Mouse (Mus musculus): Measurements from ENCODE around the gene Shroom3. TPM values are rescaled to one million over a fixed set of nuclear protein-coding genes. Genes with fewer than 3 reads are reported as not detected.

Shroom3 gene
- polyA plus RNA-seq, 1 experiment from 2014 or later: 2.9 TPM

DNA sequence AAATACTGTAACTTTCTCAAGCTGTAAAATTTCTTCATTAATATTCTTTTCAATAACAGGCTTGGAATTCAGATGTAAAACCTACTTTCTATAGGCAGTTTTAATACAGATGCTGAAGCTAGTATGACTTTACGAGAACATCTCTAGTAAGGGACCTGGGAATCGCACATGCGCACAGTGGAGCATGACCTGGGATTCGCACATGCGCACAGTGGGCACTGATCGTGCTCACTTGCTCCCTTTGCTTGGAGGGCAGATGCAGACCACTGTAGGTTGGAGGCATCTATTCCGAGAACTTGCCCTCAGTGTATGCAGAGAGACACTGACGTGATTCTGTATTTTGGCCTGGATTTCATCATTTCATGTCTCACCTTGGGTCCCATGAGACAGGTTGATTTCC lies 212.6 kb downstream of the Shroom3 start:
- Histone ChIP-seq H3K4me2 (replicated peaks) (no peak overlapping the region), H3K27ac (replicated peaks) (no peak overlapping the region), H3K9me3 (no peaks in the 10 kb centered on the region), H3K4me1 (peaks cover 24% of the 10 kb centered on the region), H3K9ac (replicated peaks) (no peak overlapping the region), H3K27me3 (no peaks in the 10 kb centered on the region), H3K4me3 (no peak overlapping the region), H3K36me3 (no peaks in the 10 kb centered on the region)
- 93% methylated on average over 8 of the region's 8 CpGs for WGBS
- ATAC-seq (replicated peaks): no peak

DNA sequence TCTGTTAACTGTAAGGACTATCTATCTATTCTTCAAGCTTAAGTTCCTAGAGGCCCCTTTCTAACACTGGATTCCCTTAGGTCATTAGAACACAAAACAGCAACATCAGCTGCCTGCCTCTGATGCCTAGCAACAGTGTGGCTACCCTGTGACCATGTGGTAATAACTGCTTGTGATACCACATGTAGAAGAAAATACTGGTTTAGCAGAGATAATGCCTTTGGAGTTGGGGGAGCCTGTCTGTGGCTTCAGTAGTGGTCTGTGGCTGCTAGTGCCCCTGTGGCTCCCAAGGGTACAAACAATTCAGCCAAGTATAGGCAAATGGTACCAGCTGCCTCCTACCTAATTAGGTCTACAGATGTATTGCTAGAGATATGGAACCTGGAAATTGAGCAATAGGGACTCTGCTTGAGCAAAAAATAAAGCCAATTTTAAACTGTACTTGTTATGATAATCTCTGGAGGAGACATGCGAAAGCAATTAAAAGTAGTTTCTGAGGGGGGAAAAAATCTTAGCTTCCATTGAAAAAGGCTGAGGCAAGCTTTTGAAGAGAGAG lies 213.6 kb downstream of the Shroom3 start:
- Histone ChIP-seq H3K4me2 (replicated peaks) (no peak overlapping the region), H3K27me3 (no peaks in the 10 kb centered on the region), H3K4me3 (no peak overlapping the region), H3K27ac (replicated peaks) (no peak overlapping the region), H3K36me3 (no peaks in the 10 kb centered on the region), H3K9ac (replicated peaks) (no peak overlapping the region), H3K9me3 (no peaks in the 10 kb centered on the region), H3K4me1 (peaks cover 24% of the 10 kb centered on the region)
- WGBS: 45% methylated on average over 1 of the region's 1 CpGs
- ATAC-seq (replicated peaks): no peak

GRCm38 (mm10) chr5:92897766-92898745 lies 214.8 kb downstream of the Shroom3 start:
- WGBS: under 1% methylated on average over 96 of the region's 96 CpGs
- peak overlapping the region; percentile 93 for H3K4me2 ChIP-seq (replicated peaks)
- peak overlapping the region; percentile 71 for H3K4me3 ChIP-seq
- H3K27ac ChIP-seq (replicated peaks): peak overlapping the region; percentile 60
- H3K4me1 ChIP-seq: peaks cover 24% of the 10 kb centered on the region
- peak overlapping the region; percentile 63 for H3K9ac ChIP-seq (replicated peaks)
- H3K27me3 ChIP-seq: no peaks in the 10 kb centered on the region
- H3K36me3 ChIP-seq: no peaks in the 10 kb centered on the region
- H3K9me3 ChIP-seq: no peaks in the 10 kb centered on the region
- peak; percentile 96 for ATAC-seq (replicated peaks)

- Histone ChIP-seq H3K4me1 (peaks cover 29% of the 10 kb centered on the region), H3K4me2 (replicated peaks) (no peak overlapping the region), H3K9me3 (no peaks in the 10 kb centered on the region), H3K27me3 (no peaks in the 10 kb centered on the region), H3K36me3 (no peaks in the 10 kb centered on the region), H3K27ac (replicated peaks) (no peak overlapping the region), H3K9ac (replicated peaks) (no peak overlapping the region), H3K4me3 (no peak overlapping the region)
- WGBS: 70% methylated on average over 5 of the region's 5 CpGs
- ATAC-seq (replicated peaks): no peak
Observed at GRCm38 (mm10) chr5:92900470-92900869, 217.2 kb downstream of the Shroom3 start.

- ATAC-seq (replicated peaks): no peak
- H3K9ac ChIP-seq (replicated peaks): no peak overlapping the region
- H3K4me1 ChIP-seq: peaks cover 35% of the 10 kb centered on the region
- no peaks in the 10 kb centered on the region for H3K36me3 ChIP-seq
- WGBS: 84% methylated on average over 7 of the region's 7 CpGs
- H3K27ac ChIP-seq (replicated peaks): no peak overlapping the region
- H3K4me2 ChIP-seq (replicated peaks): no peak overlapping the region
- no peaks in the 10 kb centered on the region for H3K9me3 ChIP-seq
- no peak overlapping the region for H3K4me3 ChIP-seq
- no peaks in the 10 kb centered on the region for H3K27me3 ChIP-seq
Observed at GRCm38 (mm10) chr5:92901870-92902269, 218.6 kb downstream of the Shroom3 start.

DNA sequence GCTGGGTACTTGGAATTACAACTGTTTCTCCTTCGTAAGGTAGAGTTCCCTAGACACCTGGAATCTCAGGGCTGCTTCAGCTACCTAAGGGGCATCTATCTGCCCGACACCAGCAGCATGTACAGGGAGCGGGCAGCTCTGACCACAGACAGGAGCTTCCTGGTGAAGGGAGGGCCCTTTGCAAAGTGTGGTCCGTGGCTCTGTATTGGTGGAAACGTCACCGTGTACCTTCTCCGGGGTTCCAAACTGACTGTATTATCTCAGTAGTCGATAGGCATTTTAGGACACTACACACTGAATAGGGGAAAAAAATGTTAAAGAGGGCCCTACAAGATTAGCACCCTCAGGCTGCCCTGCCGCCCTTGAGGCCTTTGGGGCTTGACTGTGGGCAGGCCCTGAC lies 221.9 kb downstream of the Shroom3 start:
- Histone ChIP-seq H3K9ac (replicated peaks) (peak overlapping the region; percentile 19; the same call in 1 of the 2 replicates), H3K27me3 (no peaks in the 10 kb centered on the region), H3K36me3 (no peaks in the 10 kb centered on the region), H3K4me3 (no peak overlapping the region), H3K4me2 (replicated peaks) (0 out of 2 replicates have a peak overlapping the region, but pooled peaks have one; percentile 1), H3K27ac (replicated peaks) (peak overlapping the region; percentile 76), H3K9me3 (peaks cover 4% of the 10 kb centered on the region; the same call in 1 of the 2 replicates), H3K4me1 (peaks cover 17% of the 10 kb centered on the region)
- WGBS: 25% methylated on average over 9 of the region's 9 CpGs
- peak; percentile 51 for ATAC-seq (replicated peaks)

- H3K9ac ChIP-seq (replicated peaks): peak overlapping the region; percentile 19; the same call in 1 of the 2 replicates
Observed at GRCm38 (mm10) chr5:92905594-92906008, 222.4 kb downstream of the Shroom3 start.

GRCm38 (mm10) chr5:92908227-92908626 lies 225.0 kb downstream of the Shroom3 start:
- no peak for ATAC-seq (replicated peaks)
- H3K4me2 ChIP-seq (replicated peaks): no peak overlapping the region
- H3K36me3 ChIP-seq: no peaks in the 10 kb centered on the region

More at GRCm38 (mm10) chr5:92905594-92906008, 222.4 kb downstream of the Shroom3 start:
- Histone ChIP-seq H3K9me3 (peaks cover 4% of the 10 kb centered on the region; the same call in 1 of the 2 replicates), H3K4me1 (peaks cover 17% of the 10 kb centered on the region), H3K36me3 (no peaks in the 10 kb centered on the region), H3K4me3 (no peak overlapping the region), H3K27me3 (no peaks in the 10 kb centered on the region), H3K27ac (replicated peaks) (peak overlapping the region; percentile 76), H3K4me2 (replicated peaks) (0 out of 2 replicates have a peak overlapping the region, but pooled peaks have one; percentile 1)
- WGBS: 6% methylated on average over 8 of the region's 8 CpGs
- ATAC-seq (replicated peaks): peak; percentile 94

GRCm38 (mm10) chr5:92910838-92911237 lies 227.6 kb downstream of the Shroom3 start:
- 97% methylated on average over 3 of the region's 3 CpGs for whole genome bisulfite sequencing
- H3K9ac ChIP-seq (replicated peaks): no peak overlapping the region
- H3K27ac ChIP-seq (replicated peaks): no peak overlapping the region
- H3K9me3 ChIP-seq: peaks cover 4% of the 10 kb centered on the region; the same call in 1 of the 2 replicates
- peaks cover 10% of the 10 kb centered on the region for H3K4me1 ChIP-seq
- H3K27me3 ChIP-seq: no peaks in the 10 kb centered on the region
- ATAC-seq (replicated peaks): no peak
- no peaks in the 10 kb centered on the region for H3K36me3 ChIP-seq
- H3K4me2 ChIP-seq (replicated peaks): no peak overlapping the region
- no peak overlapping the region for H3K4me3 ChIP-seq

More at GRCm38 (mm10) chr5:92908227-92908626, 225.0 kb downstream of the Shroom3 start:
- no peak overlapping the region for H3K9ac ChIP-seq (replicated peaks)
- peaks cover 4% of the 10 kb centered on the region; the same call in 1 of the 2 replicates for H3K9me3 ChIP-seq
- H3K27me3 ChIP-seq: no peaks in the 10 kb centered on the region
- H3K4me1 ChIP-seq: peaks cover 17% of the 10 kb centered on the region
- WGBS: 93% methylated on average over 4 of the region's 4 CpGs
- H3K4me3 ChIP-seq: no peak overlapping the region
- H3K27ac ChIP-seq (replicated peaks): no peak overlapping the region

DNA sequence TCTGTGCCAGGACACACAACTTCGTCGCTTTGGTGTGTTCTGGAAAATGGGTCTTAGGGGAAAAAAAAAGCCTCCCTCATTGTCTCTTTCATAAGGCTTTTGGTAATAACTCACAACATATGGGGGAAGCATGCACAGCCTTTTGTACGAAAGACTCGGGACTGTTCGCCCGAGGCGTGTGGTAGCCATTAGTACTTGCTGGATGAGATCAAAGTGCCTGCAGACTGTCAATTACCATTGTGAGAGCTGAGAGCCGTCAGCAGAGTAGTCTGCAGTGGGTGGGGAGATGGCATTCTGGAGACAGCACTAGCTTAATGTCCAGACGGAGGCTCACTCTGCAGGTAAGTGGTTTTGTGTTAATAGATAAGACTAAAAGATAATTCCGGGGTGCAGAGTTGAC lies 232.2 kb downstream of the Shroom3 start:
- Histone ChIP-seq H3K36me3 (no peaks in the 10 kb centered on the region), H3K27ac (replicated peaks) (no peak overlapping the region), H3K27me3 (no peaks in the 10 kb centered on the region), H3K4me3 (no peak overlapping the region), H3K4me2 (replicated peaks) (no peak overlapping the region), H3K9ac (replicated peaks) (no peak overlapping the region), H3K9me3 (no peaks in the 10 kb centered on the region), H3K4me1 (peaks cover 19% of the 10 kb centered on the region)
- 19% methylated on average over 10 of the region's 10 CpGs for WGBS
- ATAC-seq (replicated peaks): no peak

GRCm38 (mm10) chr5:92917755-92918154 lies 234.5 kb downstream of the Shroom3 start:
- H3K36me3 ChIP-seq: no peaks in the 10 kb centered on the region
- no peaks in the 10 kb centered on the region for H3K27me3 ChIP-seq
- ATAC-seq (replicated peaks): no peak
- H3K4me2 ChIP-seq (replicated peaks): no peak overlapping the region
- no peaks in the 10 kb centered on the region for H3K9me3 ChIP-seq
- H3K4me3 ChIP-seq: no peak overlapping the region
- no peak overlapping the region for H3K27ac ChIP-seq (replicated peaks)
- H3K4me1 ChIP-seq: peaks cover 19% of the 10 kb centered on the region
- 82% methylated on average over 6 of the region's 6 CpGs for WGBS
- no peak overlapping the region for H3K9ac ChIP-seq (replicated peaks)

DNA sequence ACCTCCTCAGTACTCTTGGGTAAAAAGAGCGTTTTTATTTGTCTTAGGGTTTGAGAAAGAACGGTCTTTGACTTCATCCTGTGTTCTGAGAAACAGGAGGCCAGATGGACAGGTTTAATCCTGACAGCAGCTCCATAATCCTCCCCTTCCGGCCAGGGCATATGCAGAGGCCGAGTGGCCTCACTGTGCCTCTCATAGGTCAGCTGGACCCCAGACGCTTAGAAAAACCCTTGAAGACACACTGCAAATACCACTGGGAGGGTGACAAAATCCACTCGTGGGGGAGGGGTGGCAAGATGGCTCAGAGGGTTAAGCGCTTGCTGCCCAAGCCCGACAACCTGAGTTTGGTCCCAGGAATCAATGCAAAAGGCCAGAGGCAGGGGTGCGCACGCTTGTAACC lies 234.9 kb downstream of the Shroom3 start:
- Histone ChIP-seq H3K36me3 (no peaks in the 10 kb centered on the region), H3K4me2 (replicated peaks) (no peak overlapping the region), H3K9ac (replicated peaks) (no peak overlapping the region), H3K27ac (replicated peaks) (no peak overlapping the region), H3K27me3 (no peaks in the 10 kb centered on the region), H3K4me3 (no peak overlapping the region), H3K4me1 (peaks cover 19% of the 10 kb centered on the region), H3K9me3 (no peaks in the 10 kb centered on the region)
- 36% methylated on average over 10 of the region's 10 CpGs for WGBS
- 0 out of 2 replicates have a peak, but pooled peaks have one; percentile 1 for ATAC-seq (replicated peaks)
